Mouse (Mus musculus) bone marrow macrophage, adult 2 months (primary cell): ENCODE measurements around the gene Ctbp2.

Source experiments
- CTCF ChIP-seq: IDR thresholded peaks from 2 replicates; pipeline ENCODE4 v1.5.1; 2012; ENCODE audit warnings: low read depth, mild to moderate bottlenecking, low read length, moderate library complexity
- POLR2A ChIP-seq: IDR thresholded peaks from 2 replicates; pipeline ENCODE4 v1.6.1; 2012; ENCODE audit warnings: mild to moderate bottlenecking, low read depth, low read length, borderline replicate concordance

DNA sequence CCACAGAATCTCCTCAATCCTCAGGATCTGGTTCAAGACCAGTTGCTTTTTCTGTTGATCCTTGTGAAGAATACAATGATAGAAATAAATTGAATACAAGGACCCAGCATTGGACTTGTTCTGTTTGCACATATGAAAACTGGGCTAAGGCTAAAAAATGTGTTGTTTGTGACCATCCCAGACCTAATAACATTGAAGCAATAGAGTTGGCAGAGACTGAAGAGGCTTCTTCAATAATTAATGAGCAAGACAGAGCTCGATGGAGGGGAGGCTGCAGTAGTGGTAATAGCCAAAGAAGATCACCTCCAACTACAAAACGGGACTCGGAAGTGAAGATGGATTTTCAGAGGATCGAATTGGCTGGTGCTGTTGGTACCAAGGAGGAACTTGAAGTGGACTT, 174.2 kb downstream of the Ctbp2 start:
- TF ChIP-seq POLR2A (no peak), CTCF (no peak)
